19 mouse cellular contexts compared by ENCODE assay signal in genomic region chr7:142593729-142594375, GRCm38 (mm10).
"Had no signal": no experiment of that assay in that cellular context is flagged by ENCODE, and none has a peak within 500 bp of the region (broad histone marks: within the 10 kb centered on the region; RNA-seq: fewer than 3 reads in every experiment).

No protein-coding gene starts in this region.

- H3K4me1 ChIP-seq: liver, embryonic 12.5 days; liver, embryonic 15.5 days; megakaryocyte, embryonic 14.5 days had no signal

- H3K27ac ChIP-seq: kidney, embryonic 15.5 days; layer of hippocampus, adult 2 months; liver, embryonic 12.5 days; liver, embryonic 15.5 days; lung, embryonic 15.5 days; midbrain, embryonic 12.5 days had no signal

- H3K4me2 ChIP-seq: kidney, embryonic 15.5 days; liver, embryonic 12.5 days; liver, embryonic 15.5 days; lung, embryonic 15.5 days; midbrain, embryonic 12.5 days had no signal

- H3K9ac ChIP-seq: kidney, embryonic 15.5 days; liver, embryonic 12.5 days; liver, embryonic 15.5 days; lung, embryonic 15.5 days; midbrain, embryonic 12.5 days had no signal

- H3K9me3 ChIP-seq: kidney, embryonic 15.5 days; liver, embryonic 12.5 days; liver, embryonic 15.5 days; lung, embryonic 15.5 days; megakaryocyte, embryonic 14.5 days; midbrain, embryonic 12.5 days had no signal

- H3K36me3 ChIP-seq: kidney, embryonic 15.5 days; liver, embryonic 12.5 days; liver, embryonic 15.5 days; lung, embryonic 15.5 days; midbrain, embryonic 12.5 days had no signal

- DNase-seq: kidney, adult 11 months; kidney, adult 8-10 months; kidney, postnatal 10 days; kidney, postnatal 4 days; layer of hippocampus, adult 9-11 months; liver; lung, adult 18-20 months; lung, postnatal 10 days; lung, postnatal 36 days; thymus, adult 2 months; thymus, postnatal 14 days; thymus, postnatal 4 days had no signal

- ATAC-seq: liver, embryonic 12.5 days had no signal

- H3K4me3 ChIP-seq: kidney, embryonic 15.5 days; layer of hippocampus, adult 2 months; liver, embryonic 12.5 days; liver, embryonic 15.5 days; lung, embryonic 15.5 days; megakaryocyte, embryonic 14.5 days; midbrain, embryonic 12.5 days had no signal

- H3K27me3 ChIP-seq: liver, embryonic 15.5 days; lung, embryonic 15.5 days; midbrain, embryonic 12.5 days had no signal
